Mouse (Mus musculus) lung, adult 18-20 months (tissue): Measurements from ENCODE around the gene Ahcyl1.
A peak's percentile ranks its signal among the peaks of the same experiment; 100 is the strongest.

ENCODE experiments used
- DNase-seq, 2 experiments: peaks; one replicate each; pipeline ENCODE4 v3.0.0; 2022; ENCODE audit warnings: mixed read lengths in 2 of 2

Ahcyl1 gene

DNA sequence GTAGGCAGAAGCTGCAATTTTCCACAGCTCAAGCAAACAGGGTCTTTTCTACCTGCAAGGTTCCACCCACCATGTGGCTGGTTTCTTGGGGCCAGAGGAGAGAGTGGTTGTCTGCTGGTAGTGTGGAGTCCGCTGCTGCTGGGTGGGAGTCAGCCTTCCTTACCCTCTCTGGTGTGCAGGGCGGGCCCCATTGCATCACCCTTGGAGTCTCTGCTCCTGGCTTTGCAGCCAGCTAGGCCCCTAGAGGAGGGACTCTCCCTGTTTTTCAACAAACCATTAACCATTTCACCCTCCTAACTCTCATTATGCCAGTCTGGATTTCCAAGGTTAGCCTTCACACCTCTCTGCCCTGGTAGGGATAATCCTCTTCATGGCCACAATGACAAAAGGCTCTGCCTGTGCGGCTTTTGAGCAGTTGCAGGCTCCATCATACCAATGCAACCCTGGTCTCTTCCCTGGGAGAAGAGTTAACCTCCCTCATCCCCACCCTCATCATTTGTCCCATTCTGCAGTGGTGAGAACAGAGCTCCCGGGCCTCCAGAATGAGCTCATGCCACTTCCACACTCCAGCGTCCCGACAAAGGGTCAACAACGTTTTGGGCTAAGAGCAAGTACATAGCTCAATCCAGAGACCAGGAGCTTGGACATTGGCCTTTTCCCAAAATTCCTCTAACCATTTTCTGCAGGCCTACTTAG, 7.5 kb upstream of the Ahcyl1 start:
- DNase-seq, result peak; percentile 18 to 46

- no peak for DNase-seq
Observed at GRCm38 (mm10) chr3:107701767-107702394, 5.5 kb upstream of the Ahcyl1 start.

DNA sequence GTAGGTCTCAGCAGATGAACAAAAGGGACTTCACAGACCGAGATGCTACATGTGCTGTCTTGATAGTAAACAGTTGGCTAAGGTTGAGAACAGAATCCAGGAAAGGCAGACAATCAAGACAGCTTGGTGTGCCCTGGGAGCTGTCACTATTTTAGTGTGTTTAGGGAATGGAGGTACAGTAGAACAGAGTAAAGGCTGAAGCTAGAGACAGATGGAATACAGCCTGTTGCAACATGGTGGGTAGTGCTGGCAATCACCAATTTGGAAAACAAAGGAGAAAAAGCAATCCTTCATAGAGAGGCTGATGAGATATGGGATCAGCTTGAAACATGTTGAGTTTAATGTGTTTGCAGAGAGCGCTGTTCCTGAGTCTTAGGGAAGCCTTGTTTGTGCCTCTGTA, 4.3 kb upstream of the Ahcyl1 start:
- DNase-seq, result no peak

DNA sequence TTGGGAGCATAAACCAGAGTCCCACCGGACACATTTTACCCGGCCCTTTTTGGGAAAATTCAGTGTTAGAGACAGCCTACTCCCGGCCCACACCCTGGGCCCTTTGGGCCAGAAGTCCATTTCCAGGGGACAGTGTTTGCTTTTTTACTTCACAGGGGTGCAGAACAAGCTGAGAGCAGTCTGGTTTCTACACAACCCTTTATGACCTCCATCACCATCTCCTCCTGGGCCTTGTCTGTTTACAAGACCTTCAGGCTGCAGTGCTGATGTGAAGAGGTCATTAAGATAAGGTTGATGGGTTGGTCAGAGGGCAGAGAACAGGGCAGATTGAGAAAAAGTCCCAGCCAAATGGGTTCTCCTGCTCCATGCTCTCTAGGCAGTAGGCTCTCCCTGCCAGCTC, 550 bp upstream of the Ahcyl1 start:
- DNase-seq, result peak in 1 of 2 experiments; percentile 13

DNA sequence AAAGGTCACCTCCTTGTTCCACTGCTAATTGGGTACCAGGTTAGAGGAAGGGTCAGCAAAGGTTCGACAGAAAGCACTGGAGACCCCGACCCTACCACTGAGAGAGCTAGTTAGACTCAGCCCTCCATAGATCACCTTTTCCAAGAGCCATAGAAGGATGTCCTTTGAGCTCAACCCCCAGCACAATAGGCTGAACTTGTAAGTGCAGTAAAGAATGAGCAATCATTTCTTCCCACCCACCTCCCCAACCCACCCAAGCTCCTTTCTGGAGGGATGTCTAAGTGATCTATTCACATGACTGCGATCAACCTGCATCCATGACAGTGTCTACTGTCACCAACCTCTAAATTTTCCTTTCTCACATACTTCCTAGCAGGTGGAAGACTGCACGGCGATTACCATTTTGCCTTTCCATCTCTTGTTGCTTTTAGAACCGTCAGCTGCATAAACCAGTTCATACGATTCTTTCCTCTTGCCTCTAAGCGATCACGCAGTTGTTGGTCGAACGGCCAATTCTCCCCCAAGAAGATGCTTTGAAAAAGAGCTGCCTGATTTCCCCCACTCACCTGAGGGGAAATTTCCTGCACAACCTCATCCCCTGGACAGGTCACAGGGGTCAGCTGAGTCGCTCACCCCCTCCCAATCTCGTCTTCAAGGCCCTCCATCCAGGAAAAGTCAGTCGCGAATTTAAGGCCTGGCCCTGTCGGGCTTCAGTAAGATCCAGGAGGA, 977 bp downstream of the Ahcyl1 start:
- no peak for DNase-seq

- DNase-seq, result no peak
Observed at GRCm38 (mm10) chr3:107694256-107694900, 2.0 kb downstream of the Ahcyl1 start.

GRCm38 (mm10) chr3:107690366-107690765, 6.0 kb downstream of the Ahcyl1 start:
- DNase-seq, result no peak

- no peak for DNase-seq
Observed at GRCm38 (mm10) chr3:107689245-107689644, 7.1 kb downstream of the Ahcyl1 start.

GRCm38 (mm10) chr3:107688236-107688635, 8.1 kb downstream of the Ahcyl1 start:
- DNase-seq, result no peak

DNA sequence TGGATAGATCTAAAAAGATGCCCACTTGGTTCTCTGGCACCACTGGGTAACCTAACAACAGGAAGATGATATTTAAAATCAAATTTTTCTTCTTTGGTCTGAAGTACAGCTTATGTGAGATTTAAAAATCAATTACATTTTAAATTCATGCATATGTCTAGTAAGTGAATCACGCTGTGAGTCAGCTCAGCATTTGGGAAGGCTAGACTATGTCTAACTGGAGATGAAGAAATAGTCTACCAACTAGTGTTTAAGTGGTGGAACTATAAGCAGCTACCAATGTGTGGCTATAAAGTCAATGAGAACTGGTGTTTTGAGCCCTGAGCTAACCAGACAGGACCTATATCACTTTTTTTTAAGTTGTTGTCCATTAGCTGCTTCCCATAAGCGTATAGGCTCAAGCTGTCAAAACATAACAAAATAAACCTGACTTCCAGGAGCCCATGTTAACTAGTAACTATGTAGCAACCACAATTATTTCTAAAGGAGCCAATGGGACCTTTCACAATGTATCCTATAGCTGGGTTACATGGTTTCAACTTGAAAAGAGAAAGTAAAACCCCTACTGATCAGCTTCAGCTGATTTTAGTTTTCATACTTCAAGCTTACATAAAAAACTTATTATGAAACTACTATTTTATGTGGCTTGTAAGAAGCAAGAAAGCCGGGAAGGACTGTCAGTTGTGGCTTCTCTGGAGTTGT, 9.9 kb downstream of the Ahcyl1 start:
- DNase-seq, result no peak

GRCm38 (mm10) chr3:107685652-107686051, 10.7 kb downstream of the Ahcyl1 start:
- no peak for DNase-seq

- no peak for DNase-seq
Observed at GRCm38 (mm10) chr3:107683587-107683986, 12.8 kb downstream of the Ahcyl1 start.

GRCm38 (mm10) chr3:107680790-107681576, 15.4 kb downstream of the Ahcyl1 start:
- DNase-seq, result peak; percentile 18 to 28

GRCm38 (mm10) chr3:107671509-107671908, 24.9 kb downstream of the Ahcyl1 start:
- DNase-seq, result no peak

DNA sequence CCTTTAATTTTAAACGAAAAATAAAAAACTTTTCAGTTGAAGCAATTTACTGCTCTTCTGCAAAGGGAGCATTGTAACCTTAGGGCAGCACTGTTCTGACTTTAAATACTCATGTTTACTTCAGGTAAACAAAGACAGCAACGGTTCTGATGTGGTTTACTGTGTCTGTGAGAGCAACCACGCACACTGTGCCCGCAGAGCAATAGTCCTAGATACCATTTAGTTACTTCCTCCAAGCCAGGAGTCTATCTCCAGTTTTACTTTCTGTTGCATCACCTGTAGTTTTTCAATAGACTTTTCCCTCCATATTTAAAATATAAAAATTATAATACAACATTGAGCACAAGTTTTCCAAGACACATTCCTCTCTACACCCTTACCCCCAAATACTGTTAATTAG, 25.9 kb downstream of the Ahcyl1 start:
- DNase-seq, result no peak

- no peak for DNase-seq
Observed at GRCm38 (mm10) chr3:107668786-107669185, 27.6 kb downstream of the Ahcyl1 start.

GRCm38 (mm10) chr3:107667426-107667825, 28.9 kb downstream of the Ahcyl1 start:
- no peak for DNase-seq

DNA sequence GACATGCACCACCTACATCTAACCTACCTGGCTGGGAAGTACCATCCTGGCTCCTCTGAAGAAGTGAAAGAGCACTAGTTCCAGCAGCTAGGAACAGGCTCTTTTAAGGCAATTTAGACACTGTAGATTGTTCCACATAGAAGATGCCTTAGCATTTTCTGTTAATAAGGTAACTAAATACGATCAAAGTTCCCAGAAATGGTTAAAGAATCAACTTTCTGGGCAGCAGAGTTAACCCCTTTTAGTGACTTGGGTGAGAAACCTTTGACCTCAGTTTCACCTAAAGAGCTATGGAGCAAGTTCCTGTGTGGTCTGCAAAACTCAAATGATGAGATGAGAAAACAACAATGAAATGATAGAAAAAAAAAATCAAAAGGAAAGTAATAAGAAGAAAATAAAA, 31.7 kb downstream of the Ahcyl1 start:
- no peak for DNase-seq

DNA sequence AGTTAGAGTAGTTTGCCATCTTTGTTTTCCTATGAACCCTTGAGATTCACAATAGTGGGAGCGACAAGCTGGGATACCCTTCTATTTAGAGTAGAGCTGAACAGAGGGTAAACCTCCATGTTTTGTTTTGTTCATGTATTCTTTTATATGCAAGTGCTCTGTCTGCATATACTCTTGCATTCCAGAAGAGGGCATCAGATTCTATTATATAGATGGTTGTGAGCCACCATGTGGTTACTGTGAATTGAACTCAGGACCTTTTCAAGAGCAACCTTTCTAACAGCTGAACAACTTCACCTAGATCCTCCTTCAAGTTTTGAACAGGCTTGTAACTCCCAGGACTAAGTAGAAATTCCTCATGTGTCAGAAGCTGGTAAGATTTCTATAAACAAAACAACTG, 37.4 kb downstream of the Ahcyl1 start:
- no peak for DNase-seq

GRCm38 (mm10) chr3:107656888-107657287, 39.5 kb downstream of the Ahcyl1 start:
- no peak for DNase-seq

- no peak for DNase-seq
Observed at GRCm38 (mm10) chr3:107656151-107656550, 40.2 kb downstream of the Ahcyl1 start.

- DNase-seq, result no peak
Observed at GRCm38 (mm10) chr3:107655491-107655890, 40.9 kb downstream of the Ahcyl1 start.
